Mouse (Mus musculus): Measurements from ENCODE around the gene Tmem268. TPM values are rescaled to one million over a fixed set of nuclear protein-coding genes. Genes with fewer than 3 reads are reported as not detected.

The Tmem268 gene
- polyA plus RNA-seq, 1 experiment from 2014 or later = 5.3 TPM

DNA sequence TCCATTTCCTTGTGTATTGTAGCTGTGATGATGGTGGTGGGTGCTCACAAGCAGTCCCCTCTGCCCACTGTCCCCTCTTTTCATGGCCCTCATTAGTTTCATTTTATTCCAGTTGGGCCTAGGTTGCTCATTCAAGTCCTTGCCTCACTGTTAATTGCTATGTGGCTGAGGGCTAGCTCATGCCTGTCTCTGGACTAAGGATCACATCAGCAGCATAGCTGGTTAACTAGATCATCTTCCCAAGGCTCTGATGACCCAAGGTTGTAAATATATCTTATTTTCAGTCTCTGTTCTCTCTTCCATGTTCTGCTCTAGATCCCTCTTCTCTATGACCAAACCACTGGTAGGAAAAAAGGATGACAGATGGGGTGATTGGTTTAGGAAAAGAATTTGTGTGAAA lies 42.7 kb downstream of the Tmem268 start:
- no peak overlapping the region for H3K4me3 ChIP-seq (ENCODE audit: low read depth, low read length)
- no peaks in the 10 kb centered on the region for H3K36me3 ChIP-seq (ENCODE audit: control insufficient read depth, insufficient read depth, low read length)
- H3K4me1 ChIP-seq (ENCODE audit: control insufficient read depth, insufficient read depth, low read length) = no peaks in the 10 kb centered on the region
- ATAC-seq (ENCODE audit: low read depth) = no peak
- H3K4me2 ChIP-seq (ENCODE audit: low read depth, low read length) = no peak overlapping the region
- no peaks in the 10 kb centered on the region for H3K9me3 ChIP-seq (ENCODE audit: control insufficient read depth, low read length)
- no peak overlapping the region for H3K27ac ChIP-seq (replicated peaks; ENCODE audit: low read depth, low read length)
- no peak overlapping the region for H3K9ac ChIP-seq (ENCODE audit: low read depth, low read length)
- H3K27me3 ChIP-seq (replicated peaks; ENCODE audit: control insufficient read depth, insufficient read depth, low read length) = no peaks in the 10 kb centered on the region
- no peak for DNase-seq (ENCODE audit: low spot score)

DNA sequence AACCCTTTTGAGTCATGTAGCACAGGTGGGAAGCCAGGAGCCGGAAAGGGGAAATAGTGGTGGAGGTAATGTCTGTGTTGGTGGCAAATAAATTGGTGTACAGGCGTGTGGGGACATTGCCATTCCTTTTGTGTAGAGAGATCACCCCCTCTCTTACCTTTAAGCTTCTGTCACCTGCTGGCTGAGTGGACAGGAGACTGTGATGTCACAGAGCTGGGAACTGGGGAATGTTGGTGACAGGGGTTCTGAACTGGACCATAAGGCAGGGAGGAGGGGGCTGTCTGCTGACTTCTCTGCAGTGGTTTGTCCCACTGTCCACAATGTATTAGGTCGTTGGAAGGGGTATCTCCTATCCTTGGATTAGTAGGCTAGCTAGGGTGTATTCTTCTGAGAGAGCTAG lies 46.4 kb downstream of the Tmem268 start, which contains the start of gene Gm11213:
Gm11213 (minus strand) TSS at position 317 of the 400 bp plus-strand sequence.
- DNase-seq (ENCODE audit: low spot score) (no peak), ATAC-seq (ENCODE audit: low read depth) (no peak)
- Histone ChIP-seq H3K36me3 (ENCODE audit: control insufficient read depth, insufficient read depth, low read length) (no peaks in the 10 kb centered on the region), H3K9ac (ENCODE audit: low read depth, low read length) (no peak within 1 kb of the TSS), H3K4me2 (ENCODE audit: low read depth, low read length) (no peak within 1 kb of the TSS), H3K4me3 (ENCODE audit: low read depth, low read length) (no peak within 1 kb of the TSS), H3K4me1 (ENCODE audit: control insufficient read depth, insufficient read depth, low read length) (no peaks in the 10 kb centered on the region), H3K27me3 (replicated peaks; ENCODE audit: control insufficient read depth, insufficient read depth, low read length) (no peaks in the 10 kb centered on the region), H3K9me3 (ENCODE audit: control insufficient read depth, low read length) (no peaks in the 10 kb centered on the region), H3K27ac (replicated peaks; ENCODE audit: low read depth, low read length) (no peak within 1 kb of the TSS)
- WGBS = 65% methylated on average over 3 of the region's 3 CpGs

DNA sequence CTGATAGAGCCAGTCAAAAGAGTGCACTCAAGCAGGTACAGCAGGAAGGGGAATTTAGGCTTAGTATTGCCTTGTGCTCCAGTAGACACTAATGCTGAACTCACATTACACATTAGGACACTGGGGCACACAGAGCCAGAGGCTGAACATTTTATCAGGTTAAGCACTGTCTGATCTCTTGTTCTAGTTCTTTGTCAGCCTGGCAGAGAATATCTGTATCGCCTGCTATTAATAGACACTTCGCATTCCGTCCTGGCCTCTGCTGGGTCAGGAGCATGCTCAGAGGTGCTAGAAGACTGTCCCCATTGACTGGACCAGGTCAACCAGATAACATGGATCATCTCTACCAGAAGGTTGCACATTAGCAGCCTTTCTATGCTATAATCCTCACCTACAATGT lies 47.0 kb downstream of the Tmem268 start:
- no peak overlapping the region for H3K4me2 ChIP-seq (ENCODE audit: low read depth, low read length)
- ATAC-seq (ENCODE audit: low read depth) (no peak), DNase-seq (ENCODE audit: low spot score) (no peak)
- H3K4me1 ChIP-seq (ENCODE audit: control insufficient read depth, insufficient read depth, low read length) = no peaks in the 10 kb centered on the region
- H3K9ac ChIP-seq (ENCODE audit: low read depth, low read length) = no peak overlapping the region
- no peaks in the 10 kb centered on the region for H3K27me3 ChIP-seq (replicated peaks; ENCODE audit: control insufficient read depth, insufficient read depth, low read length)
- no peaks in the 10 kb centered on the region for H3K36me3 ChIP-seq (ENCODE audit: control insufficient read depth, insufficient read depth, low read length)
- no peaks in the 10 kb centered on the region for H3K9me3 ChIP-seq (ENCODE audit: control insufficient read depth, low read length)
- no peak overlapping the region for H3K27ac ChIP-seq (replicated peaks; ENCODE audit: low read depth, low read length)
- WGBS = 89% methylated on average over 3 of the region's 3 CpGs
- H3K4me3 ChIP-seq (ENCODE audit: low read depth, low read length) = no peak overlapping the region

DNA sequence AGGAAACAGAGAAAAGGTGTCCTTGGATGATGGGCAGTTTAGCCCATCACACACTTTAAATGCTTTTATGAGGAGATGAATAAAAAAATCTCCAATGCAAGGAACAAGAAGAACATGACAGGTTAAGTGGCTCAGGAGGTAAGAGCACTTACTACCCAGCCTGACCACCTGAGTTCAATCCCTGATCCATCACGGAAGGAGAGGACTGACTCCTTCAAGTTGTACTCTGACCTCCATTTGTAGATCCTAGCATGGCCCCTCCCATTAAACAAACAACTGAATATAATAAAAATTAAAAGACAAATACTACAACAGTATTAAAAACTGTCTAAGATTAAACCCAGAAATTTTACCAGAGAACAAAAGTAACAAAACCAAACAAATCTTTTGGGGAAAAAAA lies 47.4 kb downstream of the Tmem268 start:
- Histone ChIP-seq H3K9me3 (ENCODE audit: control insufficient read depth, low read length) (no peaks in the 10 kb centered on the region), H3K27ac (replicated peaks; ENCODE audit: low read depth, low read length) (no peak overlapping the region), H3K36me3 (ENCODE audit: control insufficient read depth, insufficient read depth, low read length) (no peaks in the 10 kb centered on the region), H3K9ac (ENCODE audit: low read depth, low read length) (no peak overlapping the region), H3K27me3 (replicated peaks; ENCODE audit: control insufficient read depth, insufficient read depth, low read length) (no peaks in the 10 kb centered on the region), H3K4me1 (ENCODE audit: control insufficient read depth, insufficient read depth, low read length) (no peaks in the 10 kb centered on the region), H3K4me2 (ENCODE audit: low read depth, low read length) (no peak overlapping the region), H3K4me3 (ENCODE audit: low read depth, low read length) (no peak overlapping the region)
- ATAC-seq (ENCODE audit: low read depth) (no peak), DNase-seq (ENCODE audit: low spot score) (no peak)
- 85% methylated on average over 1 of the region's 1 CpGs for WGBS

DNA sequence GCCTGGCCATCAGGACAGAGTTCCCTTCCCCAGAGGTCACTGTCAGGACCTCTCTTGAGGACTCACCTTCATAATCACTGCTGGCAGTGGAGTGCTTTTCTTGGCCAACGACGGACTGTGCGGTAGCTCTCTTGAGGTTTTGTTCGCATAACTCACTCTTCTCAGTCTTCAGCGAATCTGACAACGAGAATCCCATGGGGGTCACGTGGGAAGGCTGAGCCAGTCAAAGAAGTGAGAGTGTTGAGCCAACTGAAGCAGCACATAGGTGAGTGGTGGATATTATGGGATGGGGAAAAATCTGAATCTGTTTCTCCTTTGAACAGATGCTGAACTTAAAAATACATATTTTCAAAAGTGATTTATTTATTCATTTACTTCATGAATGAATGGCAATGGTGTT lies 49.8 kb downstream of the Tmem268 start:
- H3K27ac ChIP-seq (replicated peaks; ENCODE audit: low read depth, low read length) = no peak overlapping the region
- H3K9ac ChIP-seq (ENCODE audit: low read depth, low read length) = no peak overlapping the region
- no peak overlapping the region for H3K4me3 ChIP-seq (ENCODE audit: low read depth, low read length)
- no peaks in the 10 kb centered on the region for H3K9me3 ChIP-seq (ENCODE audit: control insufficient read depth, low read length)
- no peaks in the 10 kb centered on the region for H3K36me3 ChIP-seq (ENCODE audit: control insufficient read depth, insufficient read depth, low read length)
- no peaks in the 10 kb centered on the region for H3K27me3 ChIP-seq (replicated peaks; ENCODE audit: control insufficient read depth, insufficient read depth, low read length)
- no peak for ATAC-seq (ENCODE audit: low read depth)
- H3K4me2 ChIP-seq (ENCODE audit: low read depth, low read length) = no peak overlapping the region
- DNase-seq (ENCODE audit: low spot score) = peak; percentile 13
- WGBS = 71% methylated on average over 7 of the region's 7 CpGs
- H3K4me1 ChIP-seq (ENCODE audit: control insufficient read depth, insufficient read depth, low read length) = no peaks in the 10 kb centered on the region

DNA sequence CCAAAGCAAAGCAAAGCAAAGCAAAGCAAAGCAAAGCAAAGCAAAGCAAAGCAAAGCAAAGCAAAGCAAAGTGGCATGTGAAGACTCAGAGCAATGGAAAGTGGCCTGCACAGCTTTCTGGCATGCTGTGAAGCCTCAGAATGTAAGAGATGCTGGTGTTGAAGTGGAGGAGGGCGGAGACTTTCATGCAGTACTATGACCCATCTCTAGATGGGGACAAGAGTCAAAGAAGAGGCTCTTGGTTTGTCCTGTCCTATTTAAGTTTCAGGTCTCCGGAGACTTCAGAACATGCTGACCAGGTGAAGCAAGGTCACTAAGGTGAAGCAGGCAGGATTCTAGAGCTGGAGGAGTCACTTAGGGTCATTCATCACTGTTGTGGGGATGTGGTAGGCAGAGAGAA lies 63.3 kb downstream of the Tmem268 start:
- H3K27me3 ChIP-seq (replicated peaks; ENCODE audit: control insufficient read depth, insufficient read depth, low read length) = no peaks in the 10 kb centered on the region
- no peak overlapping the region for H3K4me2 ChIP-seq (ENCODE audit: low read depth, low read length)
- H3K27ac ChIP-seq (replicated peaks; ENCODE audit: low read depth, low read length) = no peak overlapping the region
- no peak overlapping the region for H3K9ac ChIP-seq (ENCODE audit: low read depth, low read length)
- H3K9me3 ChIP-seq (ENCODE audit: control insufficient read depth, low read length) = no peaks in the 10 kb centered on the region
- 83% methylated on average over 2 of the region's 2 CpGs for WGBS
- H3K4me3 ChIP-seq (ENCODE audit: low read depth, low read length) = no peak overlapping the region
- no peaks in the 10 kb centered on the region for H3K36me3 ChIP-seq (ENCODE audit: control insufficient read depth, insufficient read depth, low read length)
- H3K4me1 ChIP-seq (ENCODE audit: control insufficient read depth, insufficient read depth, low read length) = no peaks in the 10 kb centered on the region
- no peak for DNase-seq (ENCODE audit: low spot score)
- ATAC-seq (ENCODE audit: low read depth) = no peak

DNA sequence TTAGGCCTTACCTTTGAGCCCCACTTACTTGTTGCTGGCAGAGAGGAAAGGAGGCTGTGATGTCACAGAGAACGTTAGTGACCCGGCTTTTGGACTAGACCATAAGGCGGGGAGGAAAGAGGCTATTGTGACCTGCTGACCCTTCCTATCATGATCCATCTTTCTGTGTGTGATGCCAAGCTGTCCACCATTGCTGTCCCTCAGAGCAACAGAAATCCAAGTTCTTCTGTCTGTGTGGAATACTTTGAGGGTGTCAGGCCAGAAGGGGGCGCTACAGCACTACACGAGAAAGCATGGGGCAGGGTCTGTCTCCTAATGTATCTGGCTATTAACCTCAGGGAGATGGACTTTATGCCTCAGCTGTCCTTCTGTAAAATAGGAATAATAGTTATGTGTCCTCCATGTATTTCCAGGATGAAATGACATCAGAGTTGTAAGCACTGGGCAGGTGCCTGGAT lies 63.8 kb downstream of the Tmem268 start, which contains the start of gene Tex48:
Tex48 (minus strand) TSS at position 51 of the 458 bp plus-strand sequence.
- Histone ChIP-seq H3K27ac (replicated peaks; ENCODE audit: low read depth, low read length) (no peak within 1 kb of the TSS), H3K27me3 (replicated peaks; ENCODE audit: control insufficient read depth, insufficient read depth, low read length) (no peaks in the 10 kb centered on the region), H3K36me3 (ENCODE audit: control insufficient read depth, insufficient read depth, low read length) (no peaks in the 10 kb centered on the region), H3K9me3 (ENCODE audit: control insufficient read depth, low read length) (no peaks in the 10 kb centered on the region), H3K4me2 (ENCODE audit: low read depth, low read length) (no peak within 1 kb of the TSS), H3K4me1 (ENCODE audit: control insufficient read depth, insufficient read depth, low read length) (no peaks in the 10 kb centered on the region), H3K9ac (ENCODE audit: low read depth, low read length) (no peak within 1 kb of the TSS), H3K4me3 (ENCODE audit: low read depth, low read length) (no peak within 1 kb of the TSS)
- 62% methylated on average over 5 of the region's 5 CpGs for WGBS
- ATAC-seq (ENCODE audit: low read depth) = no peak
- no peak for DNase-seq (ENCODE audit: low spot score)

DNA sequence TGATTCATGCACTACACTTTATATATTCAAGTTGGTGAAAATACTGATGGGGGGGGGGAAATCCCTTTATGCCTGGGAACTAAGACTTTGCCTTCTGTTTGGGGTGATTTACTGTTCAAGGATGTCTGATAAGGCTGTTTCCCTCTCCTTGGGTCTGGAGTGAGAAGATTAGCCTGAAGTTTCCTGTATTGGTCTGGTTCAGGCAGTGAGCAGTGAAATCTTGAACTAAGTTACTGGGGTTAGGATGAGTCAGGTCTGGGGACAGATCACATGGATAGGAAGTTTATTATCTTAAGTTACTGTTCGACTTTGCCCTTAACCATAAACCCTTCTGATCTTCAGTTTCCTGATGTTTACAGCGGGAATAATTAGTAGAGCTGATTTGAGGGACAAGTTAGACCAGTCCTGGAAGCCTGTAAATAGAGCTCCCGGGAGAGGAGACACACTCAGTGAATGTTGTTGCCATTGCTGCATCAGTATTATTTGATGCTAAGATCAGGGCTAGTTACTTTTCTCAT lies 67.0 kb downstream of the Tmem268 start:
- H3K27ac ChIP-seq (replicated peaks; ENCODE audit: low read depth, low read length) = no peak overlapping the region
- no peak for DNase-seq (ENCODE audit: low spot score)
- H3K4me1 ChIP-seq (ENCODE audit: control insufficient read depth, insufficient read depth, low read length) = no peaks in the 10 kb centered on the region
- no peak overlapping the region for H3K9ac ChIP-seq (ENCODE audit: low read depth, low read length)
- no peak overlapping the region for H3K4me3 ChIP-seq (ENCODE audit: low read depth, low read length)
- no peaks in the 10 kb centered on the region for H3K36me3 ChIP-seq (ENCODE audit: control insufficient read depth, insufficient read depth, low read length)
- H3K27me3 ChIP-seq (replicated peaks; ENCODE audit: control insufficient read depth, insufficient read depth, low read length) = no peaks in the 10 kb centered on the region
- ATAC-seq (ENCODE audit: low read depth) = no peak
- WGBS = 62% methylated on average over 3 of the region's 3 CpGs
- H3K4me2 ChIP-seq (ENCODE audit: low read depth, low read length) = no peak overlapping the region
- H3K9me3 ChIP-seq (ENCODE audit: control insufficient read depth, low read length) = no peaks in the 10 kb centered on the region

DNA sequence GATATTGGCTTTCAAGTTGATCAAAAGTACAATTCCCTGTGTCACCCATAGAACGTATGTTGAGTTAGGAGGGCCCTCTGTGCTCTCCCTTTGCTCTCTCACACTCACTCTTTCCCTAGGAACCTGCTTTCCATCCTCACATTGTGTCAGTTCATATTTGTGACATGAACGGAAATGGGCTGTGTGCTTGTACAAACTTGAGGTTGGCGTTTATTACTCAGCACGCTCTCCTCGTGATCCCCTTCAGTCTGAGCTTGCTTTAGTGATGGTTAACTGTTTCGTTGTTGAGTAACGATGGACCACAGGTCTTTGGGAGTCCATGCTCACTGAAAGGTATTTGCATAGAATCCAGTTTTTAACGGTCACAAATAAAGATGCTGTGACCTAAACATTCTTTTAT lies 68.5 kb downstream of the Tmem268 start:
- H3K9me3 ChIP-seq (ENCODE audit: control insufficient read depth, low read length) = no peaks in the 10 kb centered on the region
- no peak overlapping the region for H3K4me2 ChIP-seq (ENCODE audit: low read depth, low read length)
- 85% methylated on average over 8 of the region's 8 CpGs for WGBS
- H3K36me3 ChIP-seq (ENCODE audit: control insufficient read depth, insufficient read depth, low read length) = no peaks in the 10 kb centered on the region
- no peak overlapping the region for H3K4me3 ChIP-seq (ENCODE audit: low read depth, low read length)
- H3K4me1 ChIP-seq (ENCODE audit: control insufficient read depth, insufficient read depth, low read length) = no peaks in the 10 kb centered on the region
- ATAC-seq (ENCODE audit: low read depth) (no peak), DNase-seq (ENCODE audit: low spot score) (no peak)
- H3K27ac ChIP-seq (replicated peaks; ENCODE audit: low read depth, low read length) = no peak overlapping the region
- H3K9ac ChIP-seq (ENCODE audit: low read depth, low read length) = no peak overlapping the region
- H3K27me3 ChIP-seq (replicated peaks; ENCODE audit: control insufficient read depth, insufficient read depth, low read length) = no peaks in the 10 kb centered on the region
